Mouse (Mus musculus) erythroid progenitor cell, adult 5-6 weeks (primary cell): ENCODE results near the gene Smim12. TPM values are rescaled to one million over a fixed set of nuclear protein-coding genes. Genes with fewer than 3 reads are reported as not detected.

Experiments used
- total RNA-seq, 2 experiments: library from RNA; stranded (forward) in 1 of 2; stranded (reverse) in 1 of 2; fragments of 150-400 nt in 1 of 2; fragments of 186-747, 209-891 nt in 1 of 2; gene quantifications; 2 replicates each; pipeline versions ENCODE4 v1.2.3 to v1.2.4; 2015 to 2017; ENCODE audit warnings: low replicate concordance in 2 of 2

Smim12 gene
- total RNA-seq, 2 experiments from 2014 or later, result 3.8 to 11.1 TPM

Other genes with a start within 250 kb of the Smim12 start
- gene Sfpq, start 222.5 kb upstream of the Smim12 start, total RNA-seq (2015; ENCODE audit: low replicate concordance), result 346 and 537 TPM in 2 replicates
- 851 and 884 TPM in 2 replicates for gene Sfpq, start 222.5 kb upstream of the Smim12 start, total RNA-seq (2017; ENCODE audit: low replicate concordance)
- 8.4 and 17.3 TPM in 2 replicates for gene Zmym1, start 182.6 kb upstream of the Smim12 start, total RNA-seq (2015; ENCODE audit: low replicate concordance)
- 10.9 and 16.8 TPM in 2 replicates for gene Zmym1, start 182.6 kb upstream of the Smim12 start, total RNA-seq (2017; ENCODE audit: low replicate concordance)
- 3.6 and 4.2 TPM in 2 replicates for gene Zmym6, start 166.4 kb upstream of the Smim12 start, total RNA-seq (2015; ENCODE audit: low replicate concordance)
- 0.83 and 1.5 TPM in 2 replicates for gene Zmym6, start 166.4 kb upstream of the Smim12 start, total RNA-seq (2017; ENCODE audit: low replicate concordance)
- 4.3 and 11.3 TPM in 2 replicates for gene Tmem35b, start 120.1 kb upstream of the Smim12 start, total RNA-seq (2015; ENCODE audit: low replicate concordance)
- gene Tmem35b, start 120.1 kb upstream of the Smim12 start, total RNA-seq (2017; ENCODE audit: low replicate concordance), result 0.45 and 2.3 TPM in 2 replicates
- gene Dlgap3, start 74.6 kb upstream of the Smim12 start, total RNA-seq (2015; ENCODE audit: low replicate concordance), result not detected in 2 replicates
- gene Dlgap3, start 74.6 kb upstream of the Smim12 start, total RNA-seq (2017; ENCODE audit: low replicate concordance), result not detected in 2 replicates
- gene Gja4, start 70.3 kb downstream of the Smim12 start, total RNA-seq (2015; ENCODE audit: low replicate concordance), result not detected in 2 replicates
- not detected in 2 replicates for gene Gja4, start 70.3 kb downstream of the Smim12 start, total RNA-seq (2017; ENCODE audit: low replicate concordance)
- 0.84 TPM in 1 of 2 replicates, not detected in the other for gene Gjb3, start 87.1 kb downstream of the Smim12 start, total RNA-seq (2015; ENCODE audit: low replicate concordance)
- not detected in 2 replicates for gene Gjb3, start 87.1 kb downstream of the Smim12 start, total RNA-seq (2017; ENCODE audit: low replicate concordance)
- gene Gjb4, start 110.3 kb downstream of the Smim12 start, total RNA-seq (2015; ENCODE audit: low replicate concordance), result not detected in 2 replicates
- not detected in 2 replicates for gene Gjb4, start 110.3 kb downstream of the Smim12 start, total RNA-seq (2017; ENCODE audit: low replicate concordance)
- gene Gjb5, start 114.4 kb downstream of the Smim12 start, total RNA-seq (2015; ENCODE audit: low replicate concordance), result not detected in 2 replicates
- not detected in 2 replicates for gene Gjb5, start 114.4 kb downstream of the Smim12 start, total RNA-seq (2017; ENCODE audit: low replicate concordance)